Mouse (Mus musculus) forebrain, embryonic 16.5 days (tissue): ENCODE measurements at regions not wholly inside any gene's neighbourhood (a gene's known extent, or its start where the extent isn't known, plus 50 kb on each side); places are given as distances from the start of the nearest gene placed in this dataset.

ENCODE experiments used
- ATAC-seq: fragments of 200-750 bp; cut with Nextera tagmentation; 2 replicates; pipeline ENCODE4 v1.8.0; 2017; ENCODE audit warnings: mild to moderate bottlenecking, moderate library complexity
- H3K27ac ChIP-seq: fragments of 300-500 bp; sonication (generic); 2 replicates; pipeline ENCODE4 v1.5.1; 2014; ENCODE audit warnings: low read length, control low read depth
- H3K27me3 ChIP-seq: fragments of 300-500 bp; sonication (generic); replicated peaks from 2 replicates; pipeline ENCODE4 v1.6.1; 2014; ENCODE audit warnings: low read length; ENCODE audit not compliant: control insufficient read depth, insufficient read depth
- H3K36me3 ChIP-seq: fragments of 300-500 bp; sonication (generic); 2 replicates; pipeline ENCODE4 v1.6.1; 2014; ENCODE audit not compliant: control insufficient read depth, insufficient read depth
- H3K4me1 ChIP-seq: fragments of 300-500 bp; sonication (generic); replicated peaks from 2 replicates; pipeline ENCODE4 v1.6.1; 2014; ENCODE audit warnings: low read length; ENCODE audit not compliant: control insufficient read depth, insufficient read depth
- H3K4me2 ChIP-seq: fragments of 300-500 bp; sonication (generic); 2 replicates; pipeline ENCODE4 v1.6.1; 2014; ENCODE audit warnings: mild to moderate bottlenecking, low read length, control low read depth
- H3K4me3 ChIP-seq: fragments of 300-500 bp; sonication (generic); replicated peaks from 2 replicates; pipeline ENCODE4 v1.5.1; 2014; ENCODE audit warnings: mild to moderate bottlenecking, low read length, control low read depth
- H3K9ac ChIP-seq: fragments of 300-500 bp; sonication (generic); replicated peaks from 2 replicates; pipeline ENCODE4 v1.6.1; 2014; ENCODE audit warnings: low read depth, low read length, control low read depth
- H3K9me3 ChIP-seq: fragments of 300-500 bp; sonication (generic); 2 replicates; pipeline ENCODE4 v1.6.1; 2016; ENCODE audit warnings: low read length; ENCODE audit not compliant: control insufficient read depth
- WGBS: fragments of 180-500 bp; shearing (Covaris S2); extraction: QIAGEN DNeasy Blood & Tissue Kit; methylation state at CpG from one replicate; pipeline ENCODE4 v1.1.7; 2014; 5-methylcytosine and 5-hydroxymethylcytosine counted together

- Histone ChIP-seq H3K4me1 (no peaks in the 10 kb centered on the region), H3K4me2 (no peak overlapping the region), H3K9ac (no peak overlapping the region), H3K4me3 (no peak overlapping the region), H3K27ac (no peak overlapping the region), H3K9me3 (no peaks in the 10 kb centered on the region), H3K27me3 (no peaks in the 10 kb centered on the region), H3K36me3 (no peaks in the 10 kb centered on the region)
- 60% methylated on average over 1 of the region's 1 CpGs for WGBS
- ATAC-seq, result no peak
Observed at GRCm38 (mm10) chr8:76633086-76633485, 266.2 kb upstream of the Nr3c2 start.
